Mouse (Mus musculus) embryo, embryonic 10.5 days (tissue): ENCODE results near the gene Olfr1238.

Source experiments
- DNase-seq: peaks from one replicate; pipeline ENCODE4 v3.0.0-alpha.2; 2015; ENCODE audit warnings: low spot score

Gene Olfr1238

DNA sequence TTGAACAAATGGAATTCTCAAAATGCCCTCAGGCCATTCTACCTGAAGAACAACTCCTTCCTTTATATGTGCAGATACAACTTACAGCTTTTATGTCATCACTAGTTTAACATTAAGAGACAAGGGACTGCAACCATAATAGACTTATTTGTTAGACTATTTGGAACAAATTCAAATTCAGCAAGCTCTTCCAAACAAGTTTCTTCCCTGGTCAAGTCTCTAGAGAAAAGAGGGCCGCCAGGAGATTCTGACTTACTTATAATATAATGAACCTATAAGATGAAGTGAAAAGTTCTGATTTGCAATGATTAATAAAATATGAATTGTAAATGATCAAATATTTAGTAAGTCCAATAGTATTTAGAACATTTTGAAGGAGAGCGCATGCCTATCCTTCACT lies at the start of gene Olfr1238:
Olfr1238 (minus strand) TSS at position 101 of the 400 bp plus-strand sequence.
- no peak for DNase-seq

DNA sequence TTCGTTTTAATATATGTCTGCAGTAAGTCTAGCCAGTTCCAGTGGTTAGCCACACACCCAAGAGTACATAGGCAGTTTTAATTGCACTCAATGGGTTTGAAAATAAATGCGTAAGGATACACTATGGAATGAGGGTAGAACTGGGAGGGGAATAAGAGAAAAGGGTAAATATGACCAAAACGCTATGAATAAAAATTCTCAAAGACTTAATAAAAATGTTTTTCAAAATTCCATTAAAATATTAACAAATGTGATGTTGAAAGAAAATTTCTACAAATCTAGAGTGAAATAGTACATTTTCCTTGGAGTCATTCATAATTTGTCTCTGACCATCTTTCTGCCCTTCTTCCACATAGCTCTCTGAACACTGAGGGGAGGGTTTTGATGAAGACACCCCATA lies 33.4 kb upstream of the Olfr1238 start, which contains the start of gene Olfr1240:
Olfr1240 (minus strand) TSS at position 101 of the 400 bp plus-strand sequence.
- DNase-seq: no peak

DNA sequence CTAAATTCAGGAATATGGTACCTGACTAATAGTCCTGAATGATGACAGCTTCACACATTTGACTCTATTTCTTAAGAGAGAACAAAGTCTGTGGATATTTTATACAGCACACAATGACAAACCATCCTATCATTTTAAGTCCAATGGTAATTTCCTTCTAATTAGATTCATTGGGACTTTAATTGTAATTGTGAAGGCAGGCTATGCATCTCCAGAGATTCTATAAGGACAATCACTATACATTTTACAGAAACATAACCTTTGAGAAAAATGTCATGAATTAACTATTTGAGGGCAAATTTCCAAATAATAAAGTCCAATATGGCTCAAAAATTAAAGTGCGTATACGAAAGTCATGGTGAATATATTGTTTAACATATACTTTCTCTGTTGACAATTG lies 10.8 kb upstream of the Olfr1238 start, which contains the start of gene Olfr1239:
Olfr1239 (minus strand) TSS at position 101 of the 400 bp plus-strand sequence.
- DNase-seq: no peak

DNA sequence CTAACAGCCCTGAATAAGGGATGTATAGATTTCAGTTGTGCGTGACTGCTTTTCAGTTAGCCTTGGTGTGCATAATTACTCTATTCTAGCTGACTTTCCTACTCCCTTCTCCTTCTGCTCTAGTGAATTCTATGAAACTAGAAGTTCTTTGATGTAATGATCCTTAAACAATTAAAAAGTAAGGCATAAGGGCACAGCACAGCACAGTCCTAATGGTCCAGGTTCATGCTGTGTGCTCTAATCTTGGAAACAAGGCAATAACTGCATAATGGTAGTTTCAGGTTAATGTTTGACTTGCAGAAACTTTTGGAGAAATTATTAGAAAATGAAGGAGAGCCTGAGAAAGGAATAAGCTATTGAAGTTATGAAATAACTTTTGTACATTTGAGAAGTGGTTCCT lies 5.1 kb upstream of the Olfr1238 start:
- DNase-seq: no peak

DNA sequence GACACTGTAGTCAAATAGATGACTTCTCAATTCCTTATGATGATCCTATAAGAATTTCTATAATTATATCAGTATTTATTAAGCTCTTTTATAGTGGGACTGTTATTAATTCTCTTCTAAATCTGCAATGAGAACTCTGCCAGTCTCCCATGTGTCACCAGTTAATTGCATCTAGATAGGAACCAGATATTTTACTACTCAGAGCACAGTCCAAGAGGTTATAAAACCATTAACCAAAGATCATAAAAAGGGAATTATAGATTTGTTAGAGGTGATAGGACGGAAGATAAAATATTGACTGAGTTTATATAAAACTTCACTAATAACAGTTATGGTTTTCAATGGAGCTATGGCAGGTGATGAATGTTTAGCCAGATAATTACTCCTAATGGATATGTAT lies 8.6 kb downstream of the Olfr1238 start:
- DNase-seq: no peak

DNA sequence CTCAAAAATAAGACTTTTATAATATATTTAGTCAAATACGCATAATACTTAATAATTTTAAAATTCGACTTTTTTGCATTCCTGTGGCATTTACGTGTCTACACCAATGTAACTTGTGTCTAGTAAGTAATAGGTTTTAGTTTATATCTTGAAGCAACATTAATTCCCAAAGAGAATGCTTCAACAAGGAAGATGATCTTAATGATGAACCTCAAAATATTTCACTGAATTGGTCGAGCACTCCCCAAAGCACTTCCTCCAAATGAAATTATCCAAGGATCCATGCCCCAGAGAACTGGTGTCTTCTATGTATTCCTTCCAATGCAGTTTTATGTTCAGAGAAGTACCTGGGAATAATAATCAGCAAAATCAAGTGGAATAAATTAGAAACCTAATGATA lies 44.7 kb downstream of the Olfr1238 start, which contains the start of gene Olfr1234:
Olfr1234 (minus strand) TSS at position 101 of the 400 bp plus-strand sequence.
- DNase-seq: no peak
